Mouse (Mus musculus): Measurements from ENCODE around the gene Tgfbr3.

GRCm38 (mm10) chr5:107176196-107176595, 113.2 kb downstream of the Tgfbr3 start:
- TF ChIP-seq CTCF (conservative IDR thresholded peaks at IDR 0.05; ENCODE audit: insufficient read depth, insufficient read length, low read depth, low read length) (no peak), POLR2A (IDR thresholded peaks at IDR 0.05; ENCODE audit: low read depth, low read length) (no peak)

All from kidney, adult 2 months (tissue).